Mouse (Mus musculus) hindbrain, embryonic 13.5 days (tissue): Measurements from ENCODE around the gene Trabd2b. TPM values are rescaled to one million over a fixed set of nuclear protein-coding genes. Genes with fewer than 3 reads are reported as not detected.
A peak's percentile ranks its signal among the peaks of the same experiment; 100 is the strongest.

ENCODE experiments used
- ATAC-seq: fragments of 200-750 bp; cut with Nextera tagmentation; 2 replicates; pipeline ENCODE4 v1.8.0; 2017; ENCODE audit warnings: moderate TSS enrichment; ENCODE audit not compliant: low FRiP score
- H3K27ac ChIP-seq: fragments of 300-500 bp; sonication (generic); 2 replicates; pipeline ENCODE4 v1.5.1; 2015; ENCODE audit warnings: inconsistent platforms, mild to moderate bottlenecking, moderate library complexity
- H3K27me3 ChIP-seq: fragments of 300-500 bp; sonication (generic); 2 replicates; pipeline ENCODE4 v1.6.1; 2015; ENCODE audit warnings: mild to moderate bottlenecking, inconsistent platforms
- H3K36me3 ChIP-seq: fragments of 300-500 bp; sonication (generic); 2 replicates; pipeline ENCODE4 v1.6.1; 2015; ENCODE audit warnings: mild to moderate bottlenecking, inconsistent platforms
- H3K4me1 ChIP-seq: fragments of 300-500 bp; sonication (generic); replicated peaks from 2 replicates; pipeline ENCODE4 v1.6.1; 2015; ENCODE audit warnings: inconsistent platforms
- H3K4me2 ChIP-seq: fragments of 300-500 bp; sonication (generic); 2 replicates; pipeline ENCODE4 v1.6.1; 2015; ENCODE audit warnings: inconsistent platforms, mild to moderate bottlenecking, moderate library complexity
- H3K4me3 ChIP-seq: fragments of 300-500 bp; sonication (generic); 2 replicates; pipeline ENCODE4 v1.5.1; 2015; ENCODE audit warnings: mild to moderate bottlenecking, inconsistent platforms
- H3K9ac ChIP-seq: fragments of 300-500 bp; sonication (generic); 2 replicates; pipeline ENCODE4 v1.6.1; 2015; ENCODE audit warnings: mild to moderate bottlenecking, inconsistent platforms
- H3K9me3 ChIP-seq: fragments of 300-500 bp; sonication (generic); 2 replicates; pipeline ENCODE4 v1.6.1; 2016; ENCODE audit warnings: inconsistent platforms
- WGBS: fragments of 180-500 bp; shearing (Covaris S2); methylation state at CpG from one replicate; pipeline ENCODE4 v1.1.7; 2015; 5-methylcytosine and 5-hydroxymethylcytosine counted together
- polyA plus RNA-seq: library from polyadenylated mRNA; unstranded; fragments of >200 nt; fragmentation: Nextera tagmentation; extraction: Ambion mirVana; gene quantifications from 2 replicates; pipeline ENCODE4 v1.2.1, GENCODE M21; 2015

Trabd2b gene
- polyA plus RNA-seq, 1 experiment from 2014 or later = 0.78 TPM

DNA sequence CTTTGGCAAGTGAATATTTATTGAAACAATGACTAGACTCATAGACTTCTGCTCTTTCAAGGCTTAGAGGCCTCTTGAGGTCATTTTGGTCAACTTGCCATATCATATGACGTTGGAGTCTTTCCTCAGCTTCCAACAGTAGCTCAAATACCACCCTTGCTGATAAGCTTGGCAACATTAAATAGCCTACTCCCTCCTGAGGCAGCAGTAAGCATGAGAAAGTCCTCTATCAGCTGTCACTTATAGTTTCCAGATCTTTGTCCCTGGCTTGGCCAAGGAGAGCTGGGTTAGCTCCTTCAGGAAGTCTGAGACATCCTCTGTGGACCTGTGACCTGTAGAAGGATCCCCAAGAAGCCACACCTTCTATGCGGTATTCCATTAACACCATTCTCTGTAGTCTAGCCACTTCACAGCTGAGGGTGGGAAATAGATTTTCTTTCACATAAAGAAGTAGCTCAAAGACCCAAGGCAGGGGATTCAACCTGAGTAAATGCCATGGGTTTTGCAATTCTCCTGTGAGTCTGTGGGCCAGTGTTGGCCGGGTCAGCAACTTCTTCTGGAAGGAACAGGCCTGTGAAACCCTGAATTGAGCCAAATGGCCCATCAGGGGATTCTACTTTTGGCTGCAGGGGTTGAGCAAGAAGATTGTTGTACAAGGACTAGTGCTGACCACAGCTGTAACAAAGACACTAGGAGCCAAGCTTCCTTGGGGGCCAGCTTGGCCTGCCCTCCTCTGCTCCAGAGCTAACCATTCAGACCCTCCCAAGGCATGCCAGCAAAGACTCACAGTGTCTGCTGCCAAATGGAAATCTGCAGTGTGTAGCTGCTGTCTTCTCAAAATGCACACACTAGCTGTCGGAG, 127.6 kb downstream of the Trabd2b start:
- no peak overlapping the region for H3K4me3 ChIP-seq
- no peaks in the 10 kb centered on the region for H3K27me3 ChIP-seq
- no peak overlapping the region for H3K4me2 ChIP-seq
- H3K4me1 ChIP-seq = no peaks in the 10 kb centered on the region
- no peaks in the 10 kb centered on the region for H3K36me3 ChIP-seq
- WGBS = 91% methylated on average over 4 of the region's 4 CpGs
- ATAC-seq = no peak
- no peaks in the 10 kb centered on the region for H3K9me3 ChIP-seq
- H3K9ac ChIP-seq = no peak overlapping the region
- H3K27ac ChIP-seq = no peak overlapping the region

DNA sequence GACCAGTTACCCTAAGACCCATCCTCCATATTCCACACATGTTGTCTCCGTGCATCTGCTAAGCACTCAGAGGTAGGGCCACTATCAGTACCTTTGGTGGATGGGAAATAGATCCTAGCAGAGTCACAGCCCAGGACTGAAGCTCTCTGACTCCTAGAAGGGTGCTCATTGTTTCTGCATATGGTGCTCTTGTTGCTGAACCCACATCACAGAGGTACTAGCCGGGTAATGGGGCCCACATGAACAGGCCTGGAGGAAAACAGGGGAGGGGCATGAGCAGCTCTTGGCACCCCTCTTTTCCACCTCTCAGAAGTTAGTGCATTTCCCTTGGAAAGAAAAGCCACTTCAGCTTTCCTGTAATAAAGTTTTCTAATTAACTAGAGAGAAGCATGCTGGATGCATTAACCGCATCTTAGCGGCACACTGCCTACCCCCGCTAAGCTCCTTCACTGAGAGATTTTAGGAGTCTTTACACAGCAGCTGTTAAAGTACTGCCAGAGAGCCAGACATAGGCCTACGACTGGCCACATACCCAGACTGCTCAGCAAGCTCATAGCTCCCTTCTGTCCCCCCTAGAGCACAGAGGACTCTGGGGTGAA, 131.0 kb downstream of the Trabd2b start:
- H3K27ac ChIP-seq = no peak overlapping the region
- no peaks in the 10 kb centered on the region for H3K4me1 ChIP-seq
- no peak overlapping the region for H3K9ac ChIP-seq
- H3K4me3 ChIP-seq = no peak overlapping the region
- no peaks in the 10 kb centered on the region for H3K36me3 ChIP-seq
- WGBS = 81% methylated on average over 6 of the region's 6 CpGs
- no peaks in the 10 kb centered on the region for H3K27me3 ChIP-seq
- ATAC-seq = no peak
- H3K9me3 ChIP-seq = no peaks in the 10 kb centered on the region
- H3K4me2 ChIP-seq = no peak overlapping the region

GRCm38 (mm10) chr4:114540031-114540430, 133.5 kb downstream of the Trabd2b start:
- H3K4me2 ChIP-seq = no peak overlapping the region
- no peaks in the 10 kb centered on the region for H3K36me3 ChIP-seq
- no peaks in the 10 kb centered on the region for H3K27me3 ChIP-seq
- no peaks in the 10 kb centered on the region for H3K4me1 ChIP-seq
- no peak overlapping the region for H3K4me3 ChIP-seq
- H3K9me3 ChIP-seq = no peaks in the 10 kb centered on the region
- no peak for ATAC-seq
- H3K27ac ChIP-seq = no peak overlapping the region
- H3K9ac ChIP-seq = no peak overlapping the region
- 93% methylated on average over 7 of the region's 7 CpGs for WGBS

DNA sequence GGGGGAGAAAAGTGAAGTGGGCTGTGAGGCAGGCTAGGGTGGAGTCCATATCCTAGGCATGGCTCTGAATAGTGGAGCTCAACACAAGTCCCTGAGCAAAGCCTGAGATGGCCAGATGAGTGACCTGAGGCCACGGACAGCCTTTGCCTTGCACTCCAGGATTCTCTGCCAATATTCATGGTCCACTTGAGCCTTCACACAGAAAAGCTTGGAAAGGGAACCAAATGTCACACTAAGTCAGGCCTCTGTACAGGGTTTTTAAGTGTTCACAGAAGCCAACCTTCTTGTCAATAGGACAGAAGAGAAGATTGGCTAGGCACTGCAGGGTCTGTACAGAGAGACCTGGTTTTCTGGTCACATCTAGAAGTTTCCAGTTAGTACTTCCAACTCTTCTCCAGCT, 134.7 kb downstream of the Trabd2b start:
- WGBS = 96% methylated on average over 1 of the region's 1 CpGs
- Histone ChIP-seq H3K36me3 (no peaks in the 10 kb centered on the region), H3K4me3 (no peak overlapping the region), H3K27me3 (no peaks in the 10 kb centered on the region), H3K9me3 (no peaks in the 10 kb centered on the region), H3K4me1 (no peaks in the 10 kb centered on the region), H3K4me2 (no peak overlapping the region), H3K27ac (no peak overlapping the region), H3K9ac (no peak overlapping the region)
- ATAC-seq = no peak

- ATAC-seq = no peak
- H3K4me2 ChIP-seq = no peak overlapping the region
- no peaks in the 10 kb centered on the region for H3K36me3 ChIP-seq
- no peaks in the 10 kb centered on the region for H3K9me3 ChIP-seq
- H3K27ac ChIP-seq = no peak overlapping the region
- H3K9ac ChIP-seq = no peak overlapping the region
- H3K4me1 ChIP-seq = no peaks in the 10 kb centered on the region
- H3K4me3 ChIP-seq = no peak overlapping the region
- WGBS = 72% methylated on average over 4 of the region's 4 CpGs
- no peaks in the 10 kb centered on the region for H3K27me3 ChIP-seq
Observed at GRCm38 (mm10) chr4:114542136-114542535, 135.6 kb downstream of the Trabd2b start.

DNA sequence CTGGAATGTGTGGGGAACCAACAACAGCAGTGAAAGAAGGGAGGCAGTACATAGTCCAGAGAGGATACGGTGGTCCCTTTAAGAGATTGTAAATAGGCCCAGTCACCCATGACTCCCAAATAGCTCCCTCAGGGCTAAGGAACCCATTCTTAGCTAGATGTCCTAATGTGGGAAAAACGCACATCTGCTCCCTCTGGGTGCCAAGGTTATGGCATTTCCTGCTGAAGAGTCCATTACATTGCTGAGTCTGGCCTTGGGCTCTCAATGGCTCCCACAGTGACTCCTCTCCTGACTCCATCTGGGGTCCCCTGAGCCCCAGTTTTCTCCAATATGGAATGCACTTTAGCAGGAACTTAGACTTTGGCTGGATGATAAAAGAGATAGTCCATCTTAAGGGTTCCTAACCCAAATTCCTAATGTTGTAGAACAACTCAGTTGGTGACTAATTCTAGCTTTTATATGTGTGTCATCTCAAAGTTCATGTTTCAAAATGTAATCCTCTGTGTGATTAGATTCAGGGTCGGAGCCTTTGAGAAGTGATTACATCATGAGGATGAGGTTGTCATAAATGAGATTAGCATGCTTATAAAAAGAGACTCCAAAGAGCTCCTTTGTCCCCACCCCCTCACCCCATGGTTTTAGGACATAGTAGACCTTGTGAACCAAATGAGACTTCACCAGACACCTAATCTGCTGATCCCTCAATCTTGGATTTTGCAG, 139.1 kb downstream of the Trabd2b start:
- no peak for ATAC-seq
- Histone ChIP-seq H3K4me3 (no peak overlapping the region), H3K27me3 (no peaks in the 10 kb centered on the region), H3K9me3 (no peaks in the 10 kb centered on the region), H3K4me1 (peaks cover 1% of the 10 kb centered on the region; the same call in 1 of the 2 replicates), H3K4me2 (no peak overlapping the region), H3K9ac (no peak overlapping the region), H3K36me3 (no peaks in the 10 kb centered on the region), H3K27ac (no peak overlapping the region)
- WGBS = 70% methylated on average over 3 of the region's 3 CpGs

- Histone ChIP-seq H3K9ac (no peak overlapping the region), H3K27ac (no peak overlapping the region), H3K4me1 (peaks cover 8% of the 10 kb centered on the region), H3K4me3 (no peak overlapping the region), H3K4me2 (no peak overlapping the region), H3K36me3 (no peaks in the 10 kb centered on the region), H3K27me3 (no peaks in the 10 kb centered on the region), H3K9me3 (no peaks in the 10 kb centered on the region)
- WGBS = 87% methylated on average over 8 of the region's 8 CpGs
- ATAC-seq = no peak
Observed at GRCm38 (mm10) chr4:114547658-114548448, 141.3 kb downstream of the Trabd2b start.

GRCm38 (mm10) chr4:114549487-114549886, 143.0 kb downstream of the Trabd2b start:
- WGBS = 94% methylated on average over 3 of the region's 3 CpGs
- Histone ChIP-seq H3K4me2 (no peak overlapping the region), H3K9me3 (no peaks in the 10 kb centered on the region), H3K27me3 (no peaks in the 10 kb centered on the region), H3K4me3 (no peak overlapping the region), H3K9ac (no peak overlapping the region), H3K27ac (no peak overlapping the region), H3K4me1 (peaks cover 8% of the 10 kb centered on the region), H3K36me3 (no peaks in the 10 kb centered on the region)
- no peak for ATAC-seq

DNA sequence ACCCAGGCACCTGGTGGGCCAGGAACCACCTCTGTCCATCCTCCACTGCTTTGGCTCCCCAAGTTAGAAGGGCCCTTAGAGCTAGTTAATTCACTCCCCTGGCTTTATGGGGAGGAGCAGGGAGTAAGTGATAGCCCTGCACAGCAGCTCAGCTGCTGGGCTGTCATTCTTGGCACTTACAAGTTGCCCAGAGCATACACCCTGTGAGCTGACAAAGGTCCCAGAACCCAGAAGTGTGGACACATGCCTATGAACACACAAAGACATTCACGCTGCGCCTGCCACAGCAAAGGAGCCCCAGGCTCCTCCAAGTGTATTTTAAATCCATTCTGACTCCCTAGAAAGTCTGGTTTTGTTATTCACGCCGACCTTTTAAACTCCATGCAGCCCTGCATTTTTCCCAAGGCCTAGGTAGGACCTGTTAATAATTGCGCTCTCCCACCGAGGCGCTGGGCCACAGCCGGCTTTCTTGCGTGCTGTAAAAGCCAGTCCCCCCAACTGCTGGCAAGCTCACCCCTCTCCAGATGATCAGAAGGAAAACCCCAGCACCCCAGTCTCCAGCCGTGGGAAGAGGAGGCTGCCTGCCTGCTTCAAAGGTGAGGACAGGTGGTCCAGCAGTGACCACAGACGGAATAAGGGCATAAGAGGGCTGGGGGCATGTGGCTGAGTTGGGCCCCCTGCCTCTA, 144.1 kb downstream of the Trabd2b start:
- H3K4me2 ChIP-seq = no peak overlapping the region
- no peaks in the 10 kb centered on the region for H3K9me3 ChIP-seq
- no peaks in the 10 kb centered on the region for H3K27me3 ChIP-seq
- H3K27ac ChIP-seq = peak overlapping the region; percentile 48; the same call in 1 of the 2 replicates
- no peak for ATAC-seq
- 0 out of 2 replicates have a peak overlapping the region, but pooled peaks have one; percentile 24 for H3K9ac ChIP-seq
- no peak overlapping the region for H3K4me3 ChIP-seq
- no peaks in the 10 kb centered on the region for H3K36me3 ChIP-seq
- 35% methylated on average over 11 of the region's 11 CpGs for WGBS
- peaks cover 8% of the 10 kb centered on the region for H3K4me1 ChIP-seq

GRCm38 (mm10) chr4:114556880-114557279, 150.4 kb downstream of the Trabd2b start:
- Histone ChIP-seq H3K36me3 (no peaks in the 10 kb centered on the region), H3K4me2 (no peak overlapping the region), H3K9me3 (no peaks in the 10 kb centered on the region), H3K27ac (no peak overlapping the region), H3K9ac (no peak overlapping the region), H3K4me1 (no peaks in the 10 kb centered on the region), H3K27me3 (no peaks in the 10 kb centered on the region), H3K4me3 (no peak overlapping the region)
- no peak for ATAC-seq
- WGBS = 77% methylated on average over 5 of the region's 5 CpGs

DNA sequence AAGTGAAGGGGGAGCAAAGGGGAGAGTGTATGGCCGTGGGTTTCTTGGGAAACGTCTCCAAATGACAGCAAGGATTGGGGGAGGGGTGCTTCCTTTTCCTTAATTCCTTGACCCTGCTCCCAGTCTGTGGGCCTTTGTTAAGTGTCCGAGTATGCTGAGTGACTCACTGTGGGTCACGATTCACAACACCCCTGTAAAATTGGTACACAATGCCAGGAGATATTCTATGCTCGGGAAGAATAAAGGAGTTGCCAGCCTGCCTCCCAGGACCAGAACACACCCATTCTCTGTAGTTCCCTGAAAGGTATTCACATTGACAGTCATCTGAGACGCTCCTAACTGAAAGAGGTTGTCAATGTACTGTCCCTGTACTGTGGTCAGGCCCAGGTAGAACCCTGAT, 151.2 kb downstream of the Trabd2b start:
- Histone ChIP-seq H3K27ac (no peak overlapping the region), H3K4me1 (no peaks in the 10 kb centered on the region), H3K36me3 (no peaks in the 10 kb centered on the region), H3K9ac (no peak overlapping the region), H3K9me3 (no peaks in the 10 kb centered on the region), H3K27me3 (no peaks in the 10 kb centered on the region), H3K4me2 (no peak overlapping the region), H3K4me3 (no peak overlapping the region)
- 29% methylated on average over 6 of the region's 6 CpGs for WGBS
- ATAC-seq = no peak
